Mouse (Mus musculus) spleen, postnatal 4 days (tissue): ENCODE results near the gene Psmd2.
A peak's percentile ranks its signal among the peaks of the same experiment; 100 is the strongest.
"Not testable (repeated sequence)": the region's sequence is repeated elsewhere in the genome, so short reads cannot be mapped to it uniquely, and the experiment has no call there.

Source experiments
- DNase-seq, 2 experiments: peaks; one replicate each; pipeline ENCODE4 v3.0.0; 2022; ENCODE audit warnings: low spot score in 2 of 2

Gene Psmd2

DNA sequence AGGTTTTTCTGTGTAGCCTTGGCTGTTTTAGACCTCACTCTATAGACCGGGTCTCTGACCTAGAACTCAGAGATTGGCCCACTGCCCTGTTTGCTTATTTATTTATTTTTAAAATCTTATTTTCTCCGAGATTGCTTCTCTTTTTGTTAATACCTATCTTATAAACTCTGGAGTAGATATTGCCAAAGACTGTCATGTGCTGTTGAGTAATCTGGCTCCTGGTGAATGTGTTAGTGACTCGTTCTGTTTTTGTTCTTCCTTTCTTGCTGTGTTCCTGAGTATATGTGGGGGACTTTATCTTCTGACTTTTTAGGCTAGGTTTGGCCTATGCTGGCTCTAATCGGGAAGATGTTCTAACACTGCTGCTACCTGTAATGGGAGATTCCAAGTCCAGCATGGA lies 6.2 kb downstream of the Psmd2 start:
- DNase-seq: no peak

DNA sequence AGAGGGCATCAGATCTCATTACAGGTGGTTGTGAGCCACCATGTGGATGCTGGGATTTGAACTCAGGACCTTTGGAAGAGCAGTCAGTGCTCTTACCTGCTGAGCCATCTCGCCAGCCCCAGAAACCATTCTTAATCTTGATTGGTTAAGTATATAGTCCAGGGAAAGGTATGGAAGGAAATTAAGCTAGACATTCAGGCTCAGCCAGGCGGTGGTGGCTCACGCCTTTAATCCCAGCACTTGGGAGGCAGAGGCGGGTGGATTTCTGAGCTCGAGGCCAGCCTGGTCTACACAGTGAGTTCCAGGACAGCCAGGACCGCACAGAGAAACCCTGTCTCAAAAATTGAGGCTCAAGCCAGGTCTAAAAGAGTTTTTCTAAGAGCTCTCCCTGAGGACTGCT lies 16.6 kb downstream of the Psmd2 start, which contains the start of gene Eif4g1:
Gene Eif4g1 (plus strand): TSS at position 301 of the 400 bp plus-strand sequence.
- not testable (repeated sequence) for DNase-seq

DNA sequence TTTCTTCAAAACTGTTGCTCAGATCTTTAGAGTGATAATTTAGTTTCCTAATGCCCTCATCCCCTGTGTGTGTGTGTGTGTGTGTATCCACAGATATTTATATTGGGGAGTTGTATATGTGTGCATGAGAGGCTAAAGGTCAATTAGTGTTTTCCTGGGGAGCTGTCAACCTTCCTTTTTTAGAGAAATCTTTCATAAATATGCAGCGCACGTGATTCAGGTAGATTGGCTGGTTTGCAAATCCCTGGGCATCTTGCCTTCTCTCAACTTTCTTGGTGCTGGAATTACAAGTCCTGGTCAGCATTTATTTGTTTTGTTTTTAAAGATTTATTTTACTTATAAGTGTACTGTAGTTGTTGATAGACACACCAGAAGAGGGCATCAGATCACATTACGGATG lies 18.8 kb downstream of the Psmd2 start:
- no peak for DNase-seq

DNA sequence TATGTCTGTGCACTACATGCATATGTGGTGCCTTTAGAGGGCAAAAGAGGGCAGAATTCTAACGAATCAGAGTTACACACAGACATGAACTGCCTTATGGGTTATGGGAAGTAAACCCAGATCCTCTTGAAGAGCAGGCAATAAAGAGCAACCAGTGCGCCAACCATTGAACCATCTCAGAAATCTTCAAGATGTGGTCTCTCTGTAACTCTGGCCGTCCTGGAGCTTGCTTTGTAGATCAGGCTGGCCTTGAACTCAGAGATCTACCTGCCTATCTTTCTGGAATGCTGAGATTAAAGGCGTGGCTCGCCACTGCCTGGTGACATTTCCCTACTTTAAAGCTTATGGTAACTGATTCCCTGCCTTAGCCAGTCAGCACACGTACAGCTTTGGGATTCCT lies 20.4 kb downstream of the Psmd2 start:
- no peak for DNase-seq

DNA sequence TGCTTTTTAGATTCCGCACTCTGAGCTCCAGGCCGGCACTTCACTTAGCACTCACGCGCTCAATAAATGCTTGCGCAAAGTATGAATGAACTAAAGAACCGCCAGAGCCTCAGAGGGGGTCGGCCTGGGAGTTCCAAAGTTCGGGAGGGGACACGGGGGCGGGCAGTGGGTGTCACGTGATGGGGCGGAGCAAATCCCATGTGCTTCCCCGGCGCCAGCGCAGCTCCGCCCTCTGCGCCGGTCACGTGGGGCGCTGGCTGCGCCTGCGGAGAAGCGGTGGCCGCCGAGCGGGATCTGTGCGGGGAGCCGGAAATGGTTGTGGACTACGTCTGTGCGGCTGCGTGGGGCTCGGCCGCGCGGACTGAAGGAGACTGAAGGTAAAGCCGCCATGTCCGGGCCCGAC lies 21.0 kb downstream of the Psmd2 start:
- peak; percentile 92 to 95 for DNase-seq

DNA sequence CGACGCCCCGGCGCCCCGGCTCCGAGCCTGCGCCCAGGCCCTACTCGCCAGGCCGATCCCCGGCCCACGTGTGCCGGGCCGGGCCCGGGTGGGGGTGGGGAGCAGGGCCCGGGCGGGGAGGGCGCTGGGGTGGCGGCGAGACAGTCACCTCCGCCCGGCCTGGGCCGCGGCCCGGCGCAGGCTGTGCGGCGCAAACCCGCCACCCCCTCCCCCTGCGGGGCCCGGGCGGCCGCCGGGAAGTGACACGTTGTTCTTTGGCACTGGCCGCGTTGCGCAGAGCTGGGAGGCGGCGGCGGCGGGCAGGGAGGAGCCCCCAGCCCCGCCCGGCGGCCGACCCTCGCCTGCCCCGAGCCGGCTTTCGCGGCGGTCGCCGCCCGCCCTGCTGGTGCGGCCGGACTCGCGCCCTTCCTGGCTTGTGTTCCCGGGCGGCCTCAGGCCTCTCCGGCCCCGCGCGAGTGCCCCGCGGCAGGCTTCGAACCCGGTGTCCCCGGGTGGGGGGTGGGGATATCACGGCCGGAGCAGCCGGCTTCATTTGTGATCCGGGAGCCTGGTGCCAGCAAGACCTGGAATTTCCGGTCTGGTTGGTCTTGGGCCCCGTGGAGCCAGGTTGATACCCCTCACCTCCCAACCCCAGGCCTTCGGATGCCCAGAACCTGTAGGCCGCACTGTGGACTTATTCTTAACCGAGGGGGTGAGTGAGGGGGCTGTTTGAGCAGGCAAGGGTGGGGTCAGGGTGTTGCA lies 21.7 kb downstream of the Psmd2 start:
- DNase-seq: peak; percentile 52 to 81

DNA sequence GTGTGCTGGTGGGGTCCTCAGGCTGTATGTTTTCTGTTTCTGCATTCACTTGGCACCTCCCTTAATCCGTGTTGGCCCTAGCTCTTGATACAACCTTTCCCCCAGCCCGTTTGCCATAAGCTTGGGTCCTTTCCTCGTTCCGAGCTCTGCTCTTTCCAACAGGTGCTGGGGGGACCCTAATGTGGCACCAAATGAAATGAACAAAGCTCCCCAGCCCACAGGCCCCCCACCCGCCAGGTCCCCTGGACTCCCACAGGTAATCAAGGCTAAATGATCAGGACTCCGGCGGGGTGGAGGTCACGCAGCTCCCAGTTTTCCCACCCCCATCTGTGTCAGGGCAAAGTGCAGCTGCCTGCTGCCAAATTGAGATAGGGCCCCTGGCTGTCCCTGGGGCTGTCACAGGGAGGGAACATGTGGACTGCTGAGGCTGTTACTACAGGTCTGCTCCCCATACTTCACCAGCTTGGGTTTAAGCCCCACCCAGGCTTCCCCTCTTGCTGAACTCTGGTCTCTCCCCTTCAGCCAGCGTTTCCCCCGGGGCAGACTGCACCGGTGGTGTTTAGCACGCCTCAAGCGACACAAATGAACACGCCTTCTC lies 22.4 kb downstream of the Psmd2 start:
- DNase-seq: peak; percentile 62 to 77

DNA sequence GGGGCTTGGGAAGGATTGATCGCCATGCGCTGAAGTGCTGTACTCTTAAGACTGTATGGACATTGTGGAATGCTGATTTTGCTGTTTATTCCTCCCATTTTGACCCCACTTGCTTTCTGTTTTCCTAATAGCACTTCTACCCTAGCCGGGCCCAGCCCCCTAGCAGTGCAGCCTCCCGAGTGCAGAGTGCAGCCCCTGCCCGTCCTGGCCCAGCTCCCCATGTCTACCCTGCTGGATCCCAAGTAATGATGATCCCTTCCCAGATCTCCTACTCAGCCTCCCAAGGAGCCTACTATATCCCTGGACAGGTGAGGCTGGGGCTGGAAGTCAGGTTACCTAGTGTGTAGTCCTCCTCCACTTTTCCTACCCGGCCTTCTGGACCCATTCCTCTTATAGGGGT lies 23.8 kb downstream of the Psmd2 start:
- DNase-seq: peak in 1 of 2 experiments; percentile 59

DNA sequence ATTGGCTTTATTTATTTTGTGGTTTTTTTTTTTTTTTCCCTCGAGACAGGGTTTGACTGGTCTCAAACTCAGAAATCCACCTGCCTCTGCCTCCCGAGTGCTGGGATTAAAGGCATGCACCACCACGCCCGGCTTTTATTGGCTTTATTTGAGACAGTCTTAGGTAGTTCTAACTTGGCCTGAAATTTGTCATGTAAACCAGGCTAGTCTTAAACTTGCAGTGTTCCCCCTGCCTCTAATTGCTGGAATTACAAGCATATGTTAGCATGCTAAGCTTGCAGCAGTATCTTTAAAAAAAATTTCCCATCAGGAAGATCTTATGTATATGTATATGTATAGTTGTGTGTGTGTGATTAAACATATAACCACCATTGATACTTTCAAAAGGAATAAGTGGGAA lies 25.2 kb downstream of the Psmd2 start:
- DNase-seq: no peak

DNA sequence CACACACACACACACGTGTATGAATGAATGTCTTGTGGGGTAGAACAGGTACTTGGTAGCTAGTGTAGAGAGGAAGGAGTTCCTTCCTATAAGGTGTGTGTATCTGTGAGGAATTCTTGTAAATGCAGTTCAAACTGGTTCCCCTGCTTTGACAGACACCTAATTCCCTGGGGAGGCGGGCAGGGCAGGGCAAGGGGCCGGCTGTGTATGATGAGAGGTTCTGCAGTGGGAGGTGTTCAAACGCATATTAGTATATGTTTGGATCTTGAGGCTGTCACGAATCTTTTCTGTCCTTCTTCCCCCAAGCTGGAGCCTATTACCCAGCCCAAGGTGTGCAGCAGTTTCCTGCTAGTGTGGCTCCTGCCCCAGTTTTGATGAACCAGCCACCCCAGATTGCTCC lies 25.9 kb downstream of the Psmd2 start:
- peak in 1 of 2 experiments; percentile 60 for DNase-seq

DNA sequence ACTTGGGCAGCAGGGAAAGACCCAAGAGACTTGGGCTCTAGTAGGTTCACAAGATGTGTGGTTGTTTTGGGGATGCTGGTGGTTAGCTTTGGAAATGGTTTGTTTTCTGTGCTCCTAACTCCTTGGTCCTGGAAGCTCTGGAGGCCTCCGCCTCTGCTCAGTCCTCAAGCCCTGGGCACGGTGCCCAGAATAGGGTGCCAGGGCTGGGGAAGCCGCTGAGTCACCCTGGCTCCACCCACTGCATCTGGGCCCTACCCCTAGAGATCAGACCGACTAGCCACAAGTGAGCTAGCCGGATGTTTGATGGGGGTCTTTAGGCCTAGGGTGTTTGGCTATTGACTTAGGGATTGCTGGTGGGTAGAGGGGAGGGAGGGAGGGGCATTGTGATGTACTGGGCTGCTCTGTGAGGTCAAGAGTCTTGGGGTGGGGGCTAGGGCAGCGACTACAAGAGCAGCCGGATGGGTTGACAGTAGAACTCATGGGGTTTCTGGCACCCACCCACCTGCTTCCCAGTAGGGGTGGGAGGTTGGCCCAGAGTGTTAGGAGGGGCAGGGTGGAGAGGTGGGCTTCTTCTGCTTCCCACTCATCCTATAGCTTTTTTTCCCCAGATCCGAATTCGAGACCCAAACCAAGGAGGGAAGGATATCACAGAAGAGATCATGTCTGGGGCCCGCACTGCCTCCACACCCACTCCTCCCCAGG lies 26.7 kb downstream of the Psmd2 start:
- peak; percentile 91 to 93 for DNase-seq

DNA sequence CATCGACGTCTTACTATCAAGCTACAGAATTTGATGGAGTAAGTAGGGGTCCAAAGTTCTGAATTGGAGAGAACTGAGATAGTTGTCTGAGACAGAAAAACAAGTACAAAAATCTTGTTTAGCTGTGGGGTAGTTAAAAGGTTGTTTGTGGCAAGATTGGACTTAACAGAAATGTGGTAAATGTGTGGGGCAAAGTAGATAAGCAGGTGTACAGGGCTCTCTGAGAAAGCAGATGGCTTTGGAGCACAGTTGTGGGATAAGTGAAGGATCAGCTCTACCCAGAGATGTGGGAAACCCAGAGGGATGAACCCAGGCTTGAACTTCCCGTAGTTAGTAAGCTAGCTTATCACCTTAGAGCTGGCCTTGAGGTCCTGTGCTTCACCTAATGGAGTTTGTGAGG lies 39.3 kb downstream of the Psmd2 start:
- no peak for DNase-seq

DNA sequence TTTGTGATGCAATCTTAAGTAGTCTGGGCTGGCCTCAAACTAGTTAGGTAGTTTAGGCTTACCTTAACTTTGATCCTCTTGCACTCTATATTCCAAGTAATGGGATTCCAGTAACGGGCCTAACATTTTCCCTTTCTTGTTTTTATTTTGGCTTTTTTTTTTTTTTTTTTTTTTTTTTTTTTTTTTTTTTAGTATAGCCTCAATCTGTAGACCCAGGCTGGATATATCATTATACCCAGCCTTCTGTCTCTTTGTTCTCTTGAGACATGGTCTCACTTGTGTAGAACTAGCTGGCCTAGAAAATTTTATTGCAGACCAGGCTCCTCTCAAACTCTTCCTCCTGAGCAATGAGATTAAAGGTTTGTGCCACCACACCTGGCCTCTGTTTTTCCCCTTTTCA lies 40.2 kb downstream of the Psmd2 start:
- no peak for DNase-seq

DNA sequence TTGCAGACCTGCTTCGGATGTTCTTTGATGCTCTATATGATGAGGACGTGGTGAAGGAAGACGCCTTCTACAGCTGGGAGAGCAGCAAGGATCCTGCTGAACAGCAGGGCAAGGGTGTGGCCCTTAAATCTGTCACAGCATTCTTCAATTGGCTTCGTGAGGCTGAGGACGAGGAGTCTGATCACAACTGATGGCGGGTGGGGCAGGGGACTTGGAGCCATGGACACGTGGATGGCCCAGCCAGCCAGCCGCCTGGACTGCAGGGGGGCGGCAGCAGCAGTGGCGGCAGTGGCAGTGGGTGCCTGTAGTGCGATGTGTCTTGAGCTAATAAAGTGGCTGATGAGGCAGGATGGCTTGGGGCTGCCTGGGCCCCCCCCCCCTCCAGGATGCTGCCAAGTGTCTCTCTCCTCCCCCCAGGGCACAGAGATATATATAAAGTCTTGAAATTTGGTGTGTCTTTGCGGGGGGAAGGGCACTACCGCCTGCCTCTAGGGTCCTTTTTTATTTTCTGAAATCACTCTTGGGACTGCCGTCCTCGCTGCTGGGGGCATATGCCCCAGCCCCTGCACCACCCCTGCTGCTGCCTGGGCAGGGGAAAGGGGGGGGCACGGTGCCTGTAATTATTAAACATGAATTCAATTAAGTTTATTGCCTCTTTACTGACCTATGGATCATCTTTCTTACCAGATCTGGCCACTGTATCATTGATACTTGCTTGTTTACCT lies 41.0 kb downstream of the Psmd2 start:
- no peak for DNase-seq

DNA sequence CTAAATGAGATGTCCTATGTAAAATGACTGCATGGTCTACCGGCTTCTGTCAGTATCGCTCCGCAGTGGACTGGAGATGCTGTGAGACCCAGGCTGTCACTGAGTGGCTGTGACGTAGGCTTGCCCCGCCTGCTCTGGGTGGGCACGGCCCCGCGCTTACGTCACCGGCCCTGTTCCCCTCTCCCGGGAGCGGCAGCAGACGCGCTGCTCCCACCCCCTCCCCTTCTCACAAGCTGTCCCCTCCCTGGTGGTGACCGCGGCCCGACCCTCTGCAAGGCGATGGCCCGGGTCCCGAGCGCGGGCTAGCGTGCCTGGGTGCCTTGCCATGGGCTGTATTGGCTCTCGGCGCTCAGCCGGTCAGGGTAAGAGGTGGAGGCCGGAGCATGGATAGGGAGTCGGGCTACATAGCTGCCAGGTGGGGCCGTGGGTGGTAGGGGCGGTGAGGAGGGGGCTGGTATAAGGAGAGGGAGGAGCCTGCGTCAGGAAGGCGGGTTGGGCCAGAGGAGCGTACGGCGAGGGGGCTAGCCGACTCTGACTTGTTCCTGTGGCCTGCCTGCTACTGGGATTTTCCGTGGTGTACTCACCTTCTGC lies 41.8 kb downstream of the Psmd2 start, which contains the start of gene Fam131a:
Gene Fam131a (plus strand): TSS at position 131 of the 591 bp plus-strand sequence.
- peak in 1 of 2 experiments; percentile 69 for DNase-seq

DNA sequence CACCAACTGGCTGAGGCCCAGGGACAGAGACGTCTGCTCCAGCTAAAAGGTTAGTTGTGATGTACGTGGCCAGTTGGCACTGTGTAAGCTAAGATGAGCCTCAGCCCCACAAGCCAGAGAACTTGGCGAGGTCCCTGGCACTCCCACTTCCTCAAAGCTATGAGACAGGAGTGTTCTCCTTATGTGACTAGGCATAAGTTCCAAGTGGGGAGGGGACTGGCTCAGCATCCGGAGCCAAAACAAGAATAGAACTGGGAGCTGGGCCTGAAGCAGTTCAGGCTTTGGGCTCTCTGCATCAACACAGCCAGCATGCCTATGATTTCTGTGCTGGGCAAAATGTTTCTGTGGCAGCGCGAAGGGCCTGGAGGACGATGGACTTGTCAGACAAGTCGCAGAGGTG lies 43.3 kb downstream of the Psmd2 start:
- no peak for DNase-seq

DNA sequence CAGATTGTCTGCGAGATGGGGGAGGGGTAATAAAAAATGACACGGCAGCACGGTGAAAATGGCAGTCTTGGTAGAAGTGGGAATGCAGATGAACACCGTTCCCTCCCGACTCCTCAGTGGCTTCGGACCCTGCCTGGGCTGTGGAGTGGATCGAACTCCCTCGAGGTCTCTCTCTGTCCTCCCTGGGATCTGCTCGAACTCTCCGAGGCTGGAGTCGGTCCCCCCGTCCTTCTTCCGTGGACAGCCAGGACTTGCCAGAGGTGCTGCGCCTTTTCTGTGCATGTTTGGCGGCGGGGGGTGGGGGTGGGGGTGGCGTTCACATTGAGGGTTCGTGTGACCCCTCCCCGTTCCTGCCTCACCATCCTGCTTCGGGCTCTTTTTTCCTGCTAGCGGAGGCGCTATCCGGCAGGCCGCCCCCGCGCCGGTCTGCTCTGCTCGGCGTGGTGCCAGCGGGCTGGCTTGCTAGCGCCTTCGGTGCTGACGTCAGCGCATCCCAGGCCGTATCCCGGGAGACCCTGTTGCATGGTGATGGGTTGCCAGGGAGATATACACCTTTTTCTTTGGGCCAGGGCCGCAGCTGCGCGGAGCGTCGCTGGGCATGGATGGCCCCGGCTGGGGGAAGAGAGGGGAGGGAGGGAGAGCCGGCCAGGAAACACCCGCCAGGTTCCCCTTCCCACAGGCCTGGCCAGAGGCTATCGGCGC lies 44.3 kb downstream of the Psmd2 start:
- peak; percentile 31 to 66 for DNase-seq

DNA sequence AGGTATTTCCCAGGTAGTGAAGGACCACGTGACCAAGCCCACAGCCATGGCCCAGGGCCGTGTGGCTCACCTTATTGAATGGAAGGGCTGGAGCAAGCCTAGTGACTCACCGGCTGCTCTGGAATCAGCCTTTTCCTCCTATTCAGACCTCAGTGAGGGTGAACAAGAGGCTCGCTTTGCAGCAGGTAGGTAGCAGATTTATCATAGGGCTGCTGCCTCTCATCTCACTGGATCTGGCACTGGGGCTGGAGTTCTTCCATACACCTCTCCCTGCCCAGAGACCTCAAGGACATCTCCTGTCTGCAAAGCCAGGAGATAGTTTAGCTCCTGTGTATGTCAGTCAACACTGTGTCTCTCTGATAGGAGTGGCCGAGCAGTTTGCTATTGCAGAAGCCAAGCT lies 47.8 kb downstream of the Psmd2 start:
- DNase-seq: no peak

DNA sequence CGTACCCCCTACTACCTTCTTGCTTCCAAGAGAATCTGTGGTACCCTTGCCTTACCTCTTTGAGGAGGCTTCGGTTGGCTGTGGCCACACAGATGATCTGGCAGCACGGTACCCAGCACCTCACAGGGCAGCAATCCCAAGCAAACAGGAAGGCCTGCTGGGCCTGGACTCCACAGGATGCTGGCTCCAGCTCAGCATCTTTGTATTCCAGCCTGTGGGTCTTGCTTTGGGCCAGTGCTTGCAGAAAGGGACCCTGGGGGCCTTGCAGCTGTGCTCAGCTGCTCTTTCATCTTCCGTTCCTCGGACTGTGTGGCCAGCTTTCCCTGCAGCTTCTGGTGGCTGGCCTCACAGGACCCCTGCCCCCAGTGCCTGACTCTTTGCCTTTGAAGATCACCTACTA lies 48.6 kb downstream of the Psmd2 start:
- DNase-seq: no peak

DNA sequence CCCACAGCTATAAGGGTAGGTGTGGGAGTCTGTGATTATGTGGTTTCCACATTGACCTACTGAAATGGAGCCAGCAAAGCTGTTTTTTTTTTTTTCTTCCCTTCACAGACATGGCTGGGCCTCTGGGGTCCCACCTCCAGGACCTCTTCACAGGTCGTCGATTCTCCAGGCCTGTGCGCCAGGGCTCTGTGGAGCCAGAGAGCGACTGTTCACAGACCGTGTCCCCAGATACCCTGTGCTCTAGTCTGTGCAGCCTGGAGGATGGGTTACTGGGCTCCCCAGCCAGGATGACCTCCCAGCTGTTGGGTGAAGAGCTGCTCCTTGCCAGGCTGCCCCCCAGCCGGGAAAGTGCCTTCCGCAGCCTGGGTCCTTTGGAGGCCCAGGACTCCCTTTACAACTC lies 49.9 kb downstream of the Psmd2 start:
- DNase-seq: no peak
